Mouse (Mus musculus) hindbrain, postnatal 0 days (tissue): ENCODE data around the gene Pak7. TPM values are rescaled to one million over a fixed set of nuclear protein-coding genes. Genes with fewer than 3 reads are reported as not detected.

Source experiments
- ATAC-seq: fragments of 200-750 bp; cut with Nextera tagmentation; 2 replicates; pipeline ENCODE4 v1.8.0; 2017; ENCODE audit warnings: mild to moderate bottlenecking, moderate TSS enrichment, moderate library complexity
- DNase-seq: peaks from one replicate; pipeline ENCODE4 v3.0.0-alpha.2; 2015; ENCODE audit warnings: low spot score
- H3K27ac ChIP-seq: fragments of 300-500 bp; sonication (generic); 2 replicates; pipeline ENCODE4 v1.5.1; 2014; ENCODE audit warnings: mild to moderate bottlenecking
- H3K27me3 ChIP-seq: fragments of 300-500 bp; sonication (generic); 2 replicates; pipeline ENCODE4 v1.6.1; 2014; ENCODE audit warnings: low read length, mixed read lengths; ENCODE audit not compliant: insufficient read depth
- H3K36me3 ChIP-seq: fragments of 300-500 bp; sonication (generic); 2 replicates; pipeline ENCODE4 v1.6.1; 2014; ENCODE audit warnings: low read length, mixed read lengths; ENCODE audit not compliant: insufficient read depth
- H3K4me1 ChIP-seq: fragments of 300-500 bp; sonication (generic); 2 replicates; pipeline ENCODE4 v1.6.1; 2014; ENCODE audit warnings: antibody characterized with exemption, low read length, mixed read lengths; ENCODE audit not compliant: insufficient read depth
- H3K4me2 ChIP-seq: fragments of 300-500 bp; sonication (generic); 2 replicates; pipeline ENCODE4 v1.6.1; 2014; ENCODE audit warnings: low read depth, mild to moderate bottlenecking, low read length, moderate library complexity, mixed read lengths
- H3K4me3 ChIP-seq: fragments of 300-500 bp; sonication (generic); 2 replicates; pipeline ENCODE4 v1.5.1; 2014; ENCODE audit warnings: low read length
- H3K9ac ChIP-seq: fragments of 300-500 bp; sonication (generic); replicated peaks from 2 replicates; pipeline ENCODE4 v1.6.1; 2014; ENCODE audit warnings: mild to moderate bottlenecking, low read length, moderate library complexity, mixed read lengths
- H3K9me3 ChIP-seq: fragments of 300-500 bp; sonication (generic); 2 replicates; pipeline ENCODE4 v1.6.1; 2016; ENCODE audit warnings: low read length, mixed read lengths
- CTCF ChIP-seq: IDR thresholded peaks from 2 replicates; pipeline ENCODE4 v1.5.1; 2016; ENCODE audit warnings: antibody characterized with exemption, control low read depth, low read depth
- WGBS: fragments of 180-500 bp; shearing (Covaris S2); extraction: QIAGEN DNeasy Blood & Tissue Kit; methylation state at CpG from one replicate; pipeline ENCODE4 v1.1.7; 2014; 5-methylcytosine and 5-hydroxymethylcytosine counted together
- polyA plus RNA-seq: library from polyadenylated mRNA; unstranded; fragments of >200 nt; fragmentation: Nextera tagmentation; extraction: Ambion mirVana; gene quantifications from 2 replicates; pipeline ENCODE4 v1.2.1, GENCODE M21; 2015
- total RNA-seq: library from RNA; depleted of rRNA; stranded (reverse); fragments of >200 nt; gene quantifications from 2 replicates; pipeline ENCODE4 v1.2.3, GENCODE M21; 2014; rRNA removed

The Pak7 gene
- total and polyA plus RNA-seq, 2 experiments from 2014 or later, result 16.6 to 21.4 TPM

DNA sequence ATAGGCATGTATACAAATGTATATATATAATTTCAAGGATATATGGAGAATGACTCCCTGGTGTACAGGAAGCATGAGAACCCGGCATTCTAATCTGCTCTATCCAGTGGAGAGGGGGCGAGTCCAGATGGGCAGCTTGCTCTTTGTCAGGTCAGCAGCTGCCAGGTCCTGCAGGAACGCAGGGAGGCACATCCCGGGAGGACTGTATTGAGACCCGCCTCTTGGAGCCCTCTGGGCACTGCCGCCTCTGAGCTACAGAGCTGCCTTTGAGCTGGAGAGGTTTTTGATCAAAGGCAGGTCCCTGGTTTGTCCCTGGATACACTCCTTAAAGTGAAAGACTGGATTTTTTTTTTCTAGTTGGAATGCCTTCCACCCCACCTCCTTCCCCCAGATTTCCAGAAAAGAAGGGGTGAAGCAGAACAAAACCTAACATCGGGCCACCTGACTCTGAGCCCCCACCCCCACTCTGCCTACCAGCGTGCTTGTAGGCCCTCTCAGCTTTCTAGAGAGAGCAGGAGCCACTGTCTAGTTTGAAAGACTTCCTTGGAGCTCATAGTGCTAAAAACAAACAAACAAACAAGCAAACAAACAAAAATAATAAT is 336.0 kb downstream of the Pak7 start, which contains the start of gene Lamp5:
TSS of gene Lamp5 (plus strand) at position 552 of the 602 bp plus-strand sequence.
- Histone ChIP-seq H3K9ac (peak within 1 kb of the TSS; percentile 45; the same call in 1 of the 2 replicates), H3K36me3 (no peaks in the 10 kb centered on the region), H3K4me3 (peak within 1 kb of the TSS; percentile 31), H3K4me1 (peaks cover 7% of the 10 kb centered on the region; the same call in 1 of the 2 replicates), H3K4me2 (peak within 1 kb of the TSS; percentile 59), H3K9me3 (no peaks in the 10 kb centered on the region), H3K27me3 (no peaks in the 10 kb centered on the region), H3K27ac (peak within 1 kb of the TSS; percentile 69)
- TF ChIP-seq CTCF, result no peak
- WGBS, result 5% methylated on average over 8 of the region's 8 CpGs
- peak; percentile 45 for DNase-seq
- ATAC-seq, result peak; percentile 68

DNA sequence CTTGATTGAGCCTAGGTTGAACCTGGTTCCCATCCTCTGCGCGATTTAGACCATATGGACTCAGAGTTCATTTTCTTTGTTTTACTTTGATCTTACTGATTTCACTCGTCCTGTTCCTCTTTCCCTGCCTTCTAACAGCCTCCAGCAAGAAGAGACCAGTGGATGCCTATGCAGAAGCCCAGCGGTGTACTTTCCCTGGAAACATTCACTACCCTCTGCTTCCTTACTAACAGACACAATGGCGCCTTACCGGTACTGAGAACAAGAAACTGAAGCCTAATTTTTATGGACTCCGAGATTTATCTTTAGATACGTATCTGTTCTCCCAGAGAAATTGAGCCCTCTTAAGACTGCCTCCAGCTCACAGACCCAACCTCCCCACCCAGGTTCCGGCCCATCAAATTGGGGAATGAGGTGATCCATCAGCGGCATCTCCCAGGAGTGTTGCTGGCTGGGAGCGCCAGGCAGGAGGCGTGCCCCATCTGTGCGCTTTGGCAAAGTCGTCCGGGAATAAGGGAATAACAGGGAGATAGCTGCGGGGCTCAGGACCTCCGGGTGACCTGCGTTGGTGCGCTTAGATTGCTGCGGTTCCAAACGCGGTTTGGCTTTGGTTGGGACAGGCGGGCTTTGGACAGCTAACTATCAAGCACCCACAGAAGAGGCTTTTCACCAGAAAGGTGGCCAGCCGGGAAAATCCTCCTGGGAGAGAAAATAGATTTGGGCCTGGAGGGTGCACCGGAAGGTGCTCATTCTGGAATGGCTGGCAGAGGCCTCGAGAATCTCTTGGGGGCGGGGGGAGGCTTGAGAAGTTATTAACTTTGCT is 336.8 kb downstream of the Pak7 start:
- ATAC-seq, result peak; percentile 82
- H3K27ac ChIP-seq, result peak overlapping the region; percentile 69
- peaks cover 7% of the 10 kb centered on the region; the same call in 1 of the 2 replicates for H3K4me1 ChIP-seq
- 15% methylated on average over 27 of the region's 27 CpGs for WGBS
- H3K36me3 ChIP-seq, result no peaks in the 10 kb centered on the region
- TF ChIP-seq CTCF, result no peak
- H3K4me3 ChIP-seq, result peak overlapping the region; percentile 31
- DNase-seq, result peak; percentile 52
- no peaks in the 10 kb centered on the region for H3K27me3 ChIP-seq
- no peaks in the 10 kb centered on the region for H3K9me3 ChIP-seq
- H3K4me2 ChIP-seq, result peak overlapping the region; percentile 59
- H3K9ac ChIP-seq, result peak overlapping the region; percentile 45; the same call in 1 of the 2 replicates

GRCm38 (mm10) chr2:136048464-136048863 is 339.3 kb downstream of the Pak7 start:
- Histone ChIP-seq H3K4me3 (no peak overlapping the region), H3K9me3 (no peaks in the 10 kb centered on the region), H3K36me3 (no peaks in the 10 kb centered on the region), H3K4me1 (peaks cover 7% of the 10 kb centered on the region; the same call in 1 of the 2 replicates), H3K9ac (no peak overlapping the region), H3K27me3 (no peaks in the 10 kb centered on the region), H3K27ac (no peak overlapping the region), H3K4me2 (no peak overlapping the region)
- whole genome bisulfite sequencing, result 61% methylated on average over 4 of the region's 4 CpGs
- TF ChIP-seq CTCF, result no peak
- DNase-seq (peak; percentile 41), ATAC-seq (peak; percentile 30; the same call in 1 of the 2 replicates)

Other genes starting within 250 kb of the Pak7 start
- 1.5 and 1.9 TPM in 2 replicates for gene Ankef1, start 113.9 kb upstream of the Pak7 start, total RNA-seq
- gene Ankef1, start 113.9 kb upstream of the Pak7 start, polyA plus RNA-seq, result 0.60 and 0.84 TPM in 2 replicates